Mouse (Mus musculus) stomach, postnatal 0 days (tissue): Measurements from ENCODE around the gene Ciao2b.

Experiments used
- CTCF ChIP-seq: IDR thresholded peaks from 2 replicates; pipeline ENCODE4 v1.5.1; 2016; ENCODE audit warnings: antibody characterized with exemption, low read depth, mild to moderate bottlenecking, moderate library complexity
- EP300 ChIP-seq: optimal IDR thresholded peaks from 2 replicates; pipeline ENCODE3; 2016; ENCODE audit warnings: antibody characterized with exemption

- no peak for TF ChIP-seq CTCF
- TF ChIP-seq EP300, result no peak
Observed at GRCm38 (mm10) chr8:104624161-104624560, 17.6 kb downstream of the Ciao2b start, which contains the start of gene Cdh16.
